Mouse (Mus musculus): ENCODE results near the gene Lrrc36. TPM values are rescaled to one million over a fixed set of nuclear protein-coding genes. Genes with fewer than 3 reads are reported as not detected.

Gene Lrrc36
- total and polyA plus RNA-seq, 2 experiments from 2014 or later, result 0.93 to 0.99 TPM

GRCm38 (mm10) chr8:105450977-105451376 is 37.6 kb downstream of the Lrrc36 start:
- Histone ChIP-seq H3K36me3 (ENCODE audit: insufficient read depth, low read length) (no peaks in the 10 kb centered on the region), H3K9me3 (ENCODE audit: low read length) (no peaks in the 10 kb centered on the region), H3K4me2 (ENCODE audit: low read depth, low read length, poor library complexity, severe bottlenecking) (no peak overlapping the region), H3K4me3 (ENCODE audit: low read depth, low read length) (no peak overlapping the region), H3K27ac (ENCODE audit: low read depth, low read length) (no peak overlapping the region), H3K27me3 (ENCODE audit: insufficient read depth, low read length) (no peaks in the 10 kb centered on the region), H3K4me1 (ENCODE audit: insufficient read depth, low read length) (0 out of 2 replicates have a peak, but pooled peaks cover 8% of the 10 kb centered on the region), H3K9ac (replicated peaks; ENCODE audit: low read length, poor library complexity, severe bottlenecking) (no peak overlapping the region)
- TF ChIP-seq CTCF (IDR thresholded peaks at IDR 0.05), result no peak
- no peak for DNase-seq (ENCODE audit: low spot score)
- ATAC-seq (ENCODE audit: low FRiP score), result no peak
- WGBS, result 39% methylated on average over 1 of the region's 1 CpGs

- no peak for TF ChIP-seq CTCF (IDR thresholded peaks at IDR 0.05)
- WGBS, result 56% methylated on average over 15 of the region's 15 CpGs
- no peak for DNase-seq (ENCODE audit: low spot score)
Measured at GRCm38 (mm10) chr8:105451903-105452603, 38.7 kb downstream of the Lrrc36 start.

GRCm38 (mm10) chr8:105453296-105453695 is 39.9 kb downstream of the Lrrc36 start:
- no peak overlapping the region for H3K4me2 ChIP-seq (ENCODE audit: low read depth, low read length, poor library complexity, severe bottlenecking)
- no peak for ATAC-seq (ENCODE audit: low FRiP score)
- H3K27ac ChIP-seq (ENCODE audit: low read depth, low read length), result no peak overlapping the region
- H3K36me3 ChIP-seq (ENCODE audit: insufficient read depth, low read length), result no peaks in the 10 kb centered on the region
- no peak overlapping the region for H3K9ac ChIP-seq (replicated peaks; ENCODE audit: low read length, poor library complexity, severe bottlenecking)
- peak; percentile 36; the same call in 1 of the 2 replicates for TF ChIP-seq CTCF (IDR thresholded peaks at IDR 0.05)
- H3K9me3 ChIP-seq (ENCODE audit: low read length), result no peaks in the 10 kb centered on the region
- H3K4me1 ChIP-seq (ENCODE audit: insufficient read depth, low read length), result 0 out of 2 replicates have a peak, but pooled peaks cover 6% of the 10 kb centered on the region
- DNase-seq (ENCODE audit: low spot score), result no peak
- no peak overlapping the region for H3K4me3 ChIP-seq (ENCODE audit: low read depth, low read length)
- H3K27me3 ChIP-seq (ENCODE audit: insufficient read depth, low read length), result no peaks in the 10 kb centered on the region
- 74% methylated on average over 5 of the region's 5 CpGs for WGBS

More at GRCm38 (mm10) chr8:105451903-105452603, 38.7 kb downstream of the Lrrc36 start:
- ATAC-seq (ENCODE audit: low FRiP score), result no peak
- Histone ChIP-seq H3K27ac (ENCODE audit: low read depth, low read length) (no peak overlapping the region), H3K36me3 (ENCODE audit: insufficient read depth, low read length) (no peaks in the 10 kb centered on the region), H3K9ac (replicated peaks; ENCODE audit: low read length, poor library complexity, severe bottlenecking) (no peak overlapping the region), H3K4me3 (ENCODE audit: low read depth, low read length) (no peak overlapping the region), H3K4me2 (ENCODE audit: low read depth, low read length, poor library complexity, severe bottlenecking) (no peak overlapping the region), H3K27me3 (ENCODE audit: insufficient read depth, low read length) (no peaks in the 10 kb centered on the region), H3K4me1 (ENCODE audit: insufficient read depth, low read length) (0 out of 2 replicates have a peak, but pooled peaks cover 6% of the 10 kb centered on the region), H3K9me3 (ENCODE audit: low read length) (no peaks in the 10 kb centered on the region)

GRCm38 (mm10) chr8:105454088-105454487 is 40.7 kb downstream of the Lrrc36 start:
- no peak overlapping the region for H3K27ac ChIP-seq (ENCODE audit: low read depth, low read length)
- ATAC-seq (ENCODE audit: low FRiP score), result 0 out of 2 replicates have a peak, but pooled peaks have one; percentile 7
- WGBS, result 59% methylated on average over 5 of the region's 5 CpGs
- DNase-seq (ENCODE audit: low spot score), result no peak
- H3K27me3 ChIP-seq (ENCODE audit: insufficient read depth, low read length), result no peaks in the 10 kb centered on the region
- H3K4me3 ChIP-seq (ENCODE audit: low read depth, low read length), result no peak overlapping the region
- no peaks in the 10 kb centered on the region for H3K9me3 ChIP-seq (ENCODE audit: low read length)
- no peak overlapping the region for H3K9ac ChIP-seq (replicated peaks; ENCODE audit: low read length, poor library complexity, severe bottlenecking)
- no peaks in the 10 kb centered on the region for H3K36me3 ChIP-seq (ENCODE audit: insufficient read depth, low read length)
- TF ChIP-seq CTCF (IDR thresholded peaks at IDR 0.05), result no peak
- H3K4me1 ChIP-seq (ENCODE audit: insufficient read depth, low read length), result 0 out of 2 replicates have a peak, but pooled peaks cover 6% of the 10 kb centered on the region
- H3K4me2 ChIP-seq (ENCODE audit: low read depth, low read length, poor library complexity, severe bottlenecking), result no peak overlapping the region

DNA sequence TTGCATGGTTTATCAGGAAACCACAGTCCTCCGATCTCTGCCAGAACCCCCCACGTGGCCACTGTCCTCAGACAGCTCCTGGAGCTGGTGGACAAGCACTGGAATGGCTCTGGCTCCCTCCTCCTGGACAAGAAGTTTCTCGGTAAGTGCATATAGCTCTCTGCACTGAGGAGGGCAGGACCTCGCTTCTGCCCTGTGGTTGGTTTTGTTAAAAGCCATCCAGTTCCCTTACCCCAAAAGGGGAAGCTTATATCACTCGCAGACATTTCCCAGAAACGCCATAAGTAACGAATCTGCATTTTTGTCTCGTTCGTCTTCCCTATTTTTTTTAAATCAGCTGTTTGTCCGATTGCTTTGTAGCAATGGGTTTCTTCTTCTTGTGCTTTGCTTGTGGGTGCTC is 41.8 kb downstream of the Lrrc36 start:
- ATAC-seq (ENCODE audit: low FRiP score) (no peak), DNase-seq (ENCODE audit: low spot score) (no peak)
- no peak overlapping the region for H3K4me3 ChIP-seq (ENCODE audit: low read depth, low read length)
- 0 out of 2 replicates have a peak, but pooled peaks cover 6% of the 10 kb centered on the region for H3K4me1 ChIP-seq (ENCODE audit: insufficient read depth, low read length)
- WGBS, result 70% methylated on average over 10 of the region's 10 CpGs
- H3K9ac ChIP-seq (replicated peaks; ENCODE audit: low read length, poor library complexity, severe bottlenecking), result no peak overlapping the region
- H3K4me2 ChIP-seq (ENCODE audit: low read depth, low read length, poor library complexity, severe bottlenecking), result no peak overlapping the region
- no peak overlapping the region for H3K27ac ChIP-seq (ENCODE audit: low read depth, low read length)
- no peaks in the 10 kb centered on the region for H3K9me3 ChIP-seq (ENCODE audit: low read length)
- no peaks in the 10 kb centered on the region for H3K27me3 ChIP-seq (ENCODE audit: insufficient read depth, low read length)
- TF ChIP-seq CTCF (IDR thresholded peaks at IDR 0.05), result no peak
- H3K36me3 ChIP-seq (ENCODE audit: insufficient read depth, low read length), result no peaks in the 10 kb centered on the region

- no peaks in the 10 kb centered on the region for H3K36me3 ChIP-seq (ENCODE audit: insufficient read depth, low read length)
- TF ChIP-seq CTCF (IDR thresholded peaks at IDR 0.05), result no peak
Measured at GRCm38 (mm10) chr8:105461085-105461803, 47.9 kb downstream of the Lrrc36 start.

More at GRCm38 (mm10) chr8:105461085-105461803, 47.9 kb downstream of the Lrrc36 start:
- Histone ChIP-seq H3K4me3 (ENCODE audit: low read depth, low read length) (no peak overlapping the region), H3K4me1 (ENCODE audit: insufficient read depth, low read length) (0 out of 2 replicates have a peak, but pooled peaks cover 11% of the 10 kb centered on the region), H3K9ac (replicated peaks; ENCODE audit: low read length, poor library complexity, severe bottlenecking) (no peak overlapping the region), H3K4me2 (ENCODE audit: low read depth, low read length, poor library complexity, severe bottlenecking) (no peak overlapping the region), H3K9me3 (ENCODE audit: low read length) (no peaks in the 10 kb centered on the region), H3K27me3 (ENCODE audit: insufficient read depth, low read length) (no peaks in the 10 kb centered on the region), H3K27ac (ENCODE audit: low read depth, low read length) (no peak overlapping the region)
- WGBS, result 69% methylated on average over 13 of the region's 13 CpGs
- no peak for ATAC-seq (ENCODE audit: low FRiP score)
- DNase-seq (ENCODE audit: low spot score), result no peak

Data from midbrain, postnatal 0 days (tissue).